8 mouse cellular contexts compared by ENCODE assay signal in genomic region chr15:79950250-79951025, GRCm38 (mm10). TPM values are rescaled to one million over a fixed set of nuclear protein-coding genes. Genes with fewer than 3 reads are reported as not detected.
A peak's percentile ranks its signal among the peaks of the same experiment; 100 is the strongest.
DNase-seq lines count a peak whose midpoint lies in the region; ATAC-seq and TF ChIP-seq lines count a peak whose summit lies in the region.

No protein-coding gene starts in this region.

- H3K4me3 ChIP-seq in layer of hippocampus, adult 2 months: peak overlapping the region; percentile 47
- H3K4me3 ChIP-seq in brown adipose tissue, adult 24 weeks (ENCODE audit: insufficient read depth, low read depth, low read length): peak overlapping the region; percentile 37
- H3K4me3 ChIP-seq in forebrain, embryonic 14.5 days (ENCODE audit: low read depth, low read length): peak overlapping the region; percentile 22
- H3K4me3 ChIP-seq in hindbrain, embryonic 12.5 days: peak overlapping the region; percentile 20
- peak overlapping the region; percentile 34 for H3K4me3 ChIP-seq in limb, embryonic 13.5 days
- H3K4me3 ChIP-seq in midbrain, embryonic 13.5 days (replicated peaks): peak overlapping the region; percentile 34
- H3K4me3 ChIP-seq in stomach, embryonic 14.5 days (ENCODE audit: low read depth, low read length): peak overlapping the region; percentile 18; the same call in 1 of the 2 replicates

- H3K27ac ChIP-seq in layer of hippocampus, adult 2 months: peak overlapping the region; percentile 81
- H3K27ac ChIP-seq in brown adipose tissue, adult 24 weeks (replicated peaks; ENCODE audit: low read depth, low read length): peak overlapping the region; percentile 95
- H3K27ac ChIP-seq in forebrain, embryonic 14.5 days (ENCODE audit: low read depth, low read length): peak overlapping the region; percentile 36; the same call in 1 of the 2 replicates
- H3K27ac ChIP-seq in hindbrain, embryonic 12.5 days: peak overlapping the region; percentile 41; the same call in 1 of the 2 replicates
- peak overlapping the region; percentile 62; the same call in 1 of the 2 replicates for H3K27ac ChIP-seq in limb, embryonic 13.5 days
- H3K27ac ChIP-seq in midbrain, embryonic 13.5 days: peak overlapping the region; percentile 62
- H3K27ac ChIP-seq in stomach, embryonic 14.5 days (ENCODE audit: low read length): peak overlapping the region; percentile 44

- peaks cover 34% of the 10 kb centered on the region for H3K4me1 ChIP-seq in brown adipose tissue, adult 24 weeks (ENCODE audit: control insufficient read depth, insufficient read depth, insufficient read length, low read length)
- H3K4me1 ChIP-seq in forebrain, embryonic 14.5 days (ENCODE audit: control insufficient read depth, insufficient read depth, low read length): peaks cover 20% of the 10 kb centered on the region
- peaks cover 30% of the 10 kb centered on the region for H3K4me1 ChIP-seq in hindbrain, embryonic 12.5 days
- H3K4me1 ChIP-seq in limb, embryonic 13.5 days: peaks cover 40% of the 10 kb centered on the region
- H3K4me1 ChIP-seq in midbrain, embryonic 13.5 days (replicated peaks): peaks cover 33% of the 10 kb centered on the region
- peaks cover 26% of the 10 kb centered on the region for H3K4me1 ChIP-seq in stomach, embryonic 14.5 days (ENCODE audit: control insufficient read depth, insufficient read depth, low read length)

- WGBS in forebrain, embryonic 14.5 days: 2% methylated on average over 24 of the region's 24 CpGs
- 2% methylated on average over 23 of the region's 24 CpGs for WGBS in hindbrain, embryonic 12.5 days
- 2% methylated on average over 24 of the region's 24 CpGs for WGBS in limb, embryonic 13.5 days
- 1% methylated on average over 24 of the region's 24 CpGs for WGBS in midbrain, embryonic 13.5 days
- under 1% methylated on average over 24 of the region's 24 CpGs for WGBS in stomach, embryonic 14.5 days

- no peaks in the 10 kb centered on the region for H3K9me3 ChIP-seq in forebrain, embryonic 14.5 days (replicated peaks; ENCODE audit: control insufficient read depth, low read length)
- no peaks in the 10 kb centered on the region for H3K9me3 ChIP-seq in hindbrain, embryonic 12.5 days (replicated peaks)
- H3K9me3 ChIP-seq in limb, embryonic 13.5 days: no peaks in the 10 kb centered on the region
- no peaks in the 10 kb centered on the region for H3K9me3 ChIP-seq in midbrain, embryonic 13.5 days
- no peaks in the 10 kb centered on the region for H3K9me3 ChIP-seq in stomach, embryonic 14.5 days (ENCODE audit: control insufficient read depth, low read depth, low read length)

- no peaks in the 10 kb centered on the region for H3K27me3 ChIP-seq in forebrain, embryonic 14.5 days (replicated peaks; ENCODE audit: control insufficient read depth, insufficient read depth, low read length)
- peaks cover 5% of the 10 kb centered on the region; the same call in 1 of the 2 replicates for H3K27me3 ChIP-seq in hindbrain, embryonic 12.5 days
- no peaks in the 10 kb centered on the region for H3K27me3 ChIP-seq in limb, embryonic 13.5 days
- no peaks in the 10 kb centered on the region for H3K27me3 ChIP-seq in midbrain, embryonic 13.5 days
- no peaks in the 10 kb centered on the region for H3K27me3 ChIP-seq in stomach, embryonic 14.5 days (ENCODE audit: control insufficient read depth, insufficient read depth, low read length)

- peak overlapping the region; percentile 58 for H3K9ac ChIP-seq in forebrain, embryonic 14.5 days (ENCODE audit: low read length)
- H3K9ac ChIP-seq in hindbrain, embryonic 12.5 days: peak overlapping the region; percentile 48
- peak overlapping the region; percentile 55 for H3K9ac ChIP-seq in limb, embryonic 13.5 days
- peak overlapping the region; percentile 57 for H3K9ac ChIP-seq in midbrain, embryonic 13.5 days (replicated peaks)
- H3K9ac ChIP-seq in stomach, embryonic 14.5 days (replicated peaks; ENCODE audit: low read depth, low read length): peak overlapping the region; percentile 28

- TF ChIP-seq CTCF in layer of hippocampus, adult 2 months (conservative IDR thresholded peaks at IDR 0.05): peak; percentile 82

- ATAC-seq in forebrain, embryonic 14.5 days: peak; percentile 71
- ATAC-seq in hindbrain, embryonic 12.5 days (ENCODE audit: low FRiP score): peak; percentile 67
- peak; percentile 48 for ATAC-seq in limb, embryonic 13.5 days (ENCODE audit: low FRiP score, low read depth)
- peak; percentile 79 for ATAC-seq in midbrain, embryonic 13.5 days
- ATAC-seq in stomach, embryonic 14.5 days (ENCODE audit: insufficient number of reproducible peaks, insufficient read depth, low FRiP score, low read depth): peak; percentile 56; the same call in 1 of the 2 replicates

- DNase-seq in layer of hippocampus, adult 2 months (ENCODE audit: low spot score in 2 of 2): no peak
- no peak for DNase-seq in layer of hippocampus, postnatal 36 days
- peak; percentile 84 for DNase-seq in forebrain, embryonic 14.5 days (ENCODE audit: low spot score)

- peak overlapping the region; percentile 55 for H3K4me2 ChIP-seq in forebrain, embryonic 14.5 days (ENCODE audit: low read length)
- H3K4me2 ChIP-seq in hindbrain, embryonic 12.5 days (replicated peaks): peak overlapping the region; percentile 51
- H3K4me2 ChIP-seq in limb, embryonic 13.5 days (replicated peaks): peak overlapping the region; percentile 69
- H3K4me2 ChIP-seq in midbrain, embryonic 13.5 days (replicated peaks): peak overlapping the region; percentile 60
- peak overlapping the region; percentile 66 for H3K4me2 ChIP-seq in stomach, embryonic 14.5 days (replicated peaks; ENCODE audit: low read depth, low read length)

- H3K36me3 ChIP-seq in forebrain, embryonic 14.5 days (ENCODE audit: control insufficient read depth, insufficient read depth, low read length): no peaks in the 10 kb centered on the region
- no peaks in the 10 kb centered on the region for H3K36me3 ChIP-seq in hindbrain, embryonic 12.5 days
- no peaks in the 10 kb centered on the region for H3K36me3 ChIP-seq in limb, embryonic 13.5 days
- H3K36me3 ChIP-seq in midbrain, embryonic 13.5 days: no peaks in the 10 kb centered on the region
- no peaks in the 10 kb centered on the region for H3K36me3 ChIP-seq in stomach, embryonic 14.5 days (ENCODE audit: control insufficient read depth, insufficient read depth, low read length)

RNA-seq across cellular contexts. Expression of gene Cbx7, which starts 20.5 kb away (rescaled TPM):
- total RNA-seq in layer of hippocampus, adult 2 months (2021): 10 to 100 TPM; 49.8 to 50.3 TPM
- total RNA-seq in layer of hippocampus, postnatal 36 days (2021): 10 to 100 TPM; 40.4 to 44.8 TPM
- 6.8 and 7.1 TPM in 2 replicates for polyA plus RNA-seq in brown adipose tissue, adult 24 weeks (2012; ENCODE audit: insufficient read depth, insufficient read length, missing spikeins)
- polyA plus RNA-seq in forebrain, embryonic 14.5 days (2014; fragmentation: Nextera tagmentation; extraction: Ambion mirVana): 1.6 and 2.1 TPM in 2 replicates
- 3.1 and 4.2 TPM in 2 replicates for polyA plus RNA-seq in hindbrain, embryonic 12.5 days (2016; fragmentation: Nextera tagmentation; extraction: Ambion mirVana)
- polyA plus RNA-seq in limb, embryonic 13.5 days (2015; fragmentation: Nextera tagmentation; extraction: Ambion mirVana): 1.8 and 2.2 TPM in 2 replicates
- 3.0 and 4.3 TPM in 2 replicates for polyA plus RNA-seq in midbrain, embryonic 13.5 days (2015; fragmentation: Nextera tagmentation; extraction: Ambion mirVana)
- polyA plus RNA-seq in stomach, embryonic 14.5 days (2014; fragmentation: Nextera tagmentation; extraction: Ambion mirVana): 5.0 and 5.8 TPM in 2 replicates

RNA-seq across cellular contexts. Expression of gene Apobec3, which starts 59.0 kb away (rescaled TPM):
- total RNA-seq in layer of hippocampus, adult 2 months (2021): 1 to 10 TPM; 5.5 to 5.8 TPM
- 1 to 10 TPM; 3.9 to 6.7 TPM for total RNA-seq in layer of hippocampus, postnatal 36 days (2021)
- polyA plus RNA-seq in brown adipose tissue, adult 24 weeks (2012; ENCODE audit: insufficient read depth, insufficient read length, missing spikeins): 5.3 and 7.4 TPM in 2 replicates
- polyA plus RNA-seq in forebrain, embryonic 14.5 days (2014; fragmentation: Nextera tagmentation; extraction: Ambion mirVana): 4.8 and 5.6 TPM in 2 replicates
- 8.4 and 8.6 TPM in 2 replicates for polyA plus RNA-seq in hindbrain, embryonic 12.5 days (2016; fragmentation: Nextera tagmentation; extraction: Ambion mirVana)
- polyA plus RNA-seq in limb, embryonic 13.5 days (2015; fragmentation: Nextera tagmentation; extraction: Ambion mirVana): 13.5 and 14.1 TPM in 2 replicates
- polyA plus RNA-seq in midbrain, embryonic 13.5 days (2015; fragmentation: Nextera tagmentation; extraction: Ambion mirVana): 3.1 and 3.8 TPM in 2 replicates
- 17.4 and 18.4 TPM in 2 replicates for polyA plus RNA-seq in stomach, embryonic 14.5 days (2014; fragmentation: Nextera tagmentation; extraction: Ambion mirVana)

Comparison
In these comparisons a context has a peak if more than half of its experiments do, and no peak if none do; other contexts are left out.
1. H3K27ac ChIP-seq: peak in every context shown above with its lines; median percentile 95 in brown adipose tissue, adult 24 weeks; 81 in layer of hippocampus, adult 2 months; 62 in limb, embryonic 13.5 days; 62 in midbrain, embryonic 13.5 days; 44 in stomach, embryonic 14.5 days; 41 in hindbrain, embryonic 12.5 days; 36 in forebrain, embryonic 14.5 days.